ENCODE assay signal across 10 mouse cellular contexts in genomic region chr2:102867396-102868088, GRCm38 (mm10). TPM values are rescaled to one million over a fixed set of nuclear protein-coding genes. Genes with fewer than 3 reads are reported as not detected.
DNase-seq lines count a peak whose midpoint lies in the region; ATAC-seq lines count a peak whose summit lies in the region.
"Had no signal": no experiment of that assay in that cellular context is flagged by ENCODE, and none has a peak within 500 bp of the region (broad histone marks: within the 10 kb centered on the region; RNA-seq: fewer than 3 reads in every experiment).

No protein-coding gene starts in this region.

- H3K9ac ChIP-seq in liver, embryonic 13.5 days: peak overlapping the region; percentile 42; the same call in 1 of the 2 replicates

- peak overlapping the region; percentile 82 for H3K27ac ChIP-seq in liver, embryonic 13.5 days

- DNase-seq in kidney, postnatal 10 days: peak; percentile 12
- no peak for DNase-seq in kidney, adult 9 months
- DNase-seq in c-Kit-positive CD71-positive TER-119-negative erythroid progenitor cells, embryonic 14.5 days (ENCODE audit: low read depth): peak; percentile 44
- DNase-seq in liver, embryonic 13.5 days: peak; percentile 23
- peak; percentile 51 to 80 for DNase-seq in thymus, adult 18-20 months
- DNase-seq in urinary bladder, adult 2 months (ENCODE audit: low spot score): no peak
- DNase-seq in right cerebral cortex, postnatal 4 days: no peak
- no peak for DNase-seq in cerebellum, adult 9-11 months
- DNase-seq: kidney, adult 11 months had no signal

- peaks cover 71% of the 10 kb centered on the region for H3K4me1 ChIP-seq in liver, embryonic 13.5 days (replicated peaks)

- no peaks in the 10 kb centered on the region for H3K27me3 ChIP-seq in liver, embryonic 13.5 days
- H3K27me3 ChIP-seq: Patski had no signal

- H3K36me3 ChIP-seq in liver, embryonic 13.5 days: peaks cover 3% of the 10 kb centered on the region; the same call in 1 of the 2 replicates

- no peaks in the 10 kb centered on the region for H3K9me3 ChIP-seq in liver, embryonic 13.5 days (replicated peaks)

- peak; percentile 77 for ATAC-seq in liver, embryonic 13.5 days (ENCODE audit: low read depth)
- ATAC-seq: Patski had no signal

- H3K4me3 ChIP-seq in liver, embryonic 13.5 days (replicated peaks): peak overlapping the region; percentile 19; the same call in 1 of the 2 replicates

- WGBS in liver, embryonic 13.5 days (ENCODE audit: insufficient replicate concordance): 4% methylated on average over 6 of the region's 6 CpGs

- H3K4me2 ChIP-seq in liver, embryonic 13.5 days: peak overlapping the region; percentile 62

RNA-seq across cellular contexts. Expression of gene Cd44, which starts 33.9 kb away (rescaled TPM):
- 15.1 and 19.5 TPM in 2 replicates for polyA plus RNA-seq in liver, embryonic 13.5 days (2015; fragmentation: Nextera tagmentation; extraction: Ambion mirVana)
- polyA plus RNA-seq in urinary bladder, adult 2 months (2012; rRNA removed): 26.9 and 32.5 TPM in 2 replicates

Comparison
In these comparisons a context has a peak if more than half of its experiments do, and no peak if none do; other contexts are left out.
1. DNase-seq: peak in kidney, postnatal 10 days (single experiment), c-Kit-positive CD71-positive TER-119-negative erythroid progenitor cells, embryonic 14.5 days (single experiment), liver, embryonic 13.5 days (single experiment) and thymus, adult 18-20 months (2 of 2); none in kidney, adult 9 months (single experiment), urinary bladder, adult 2 months (single experiment), right cerebral cortex, postnatal 4 days (single experiment) and cerebellum, adult 9-11 months (single experiment).